Mouse (Mus musculus) bone marrow, adult 2 months (tissue): ENCODE results near the gene Pard3.

ENCODE experiments used
- CTCF ChIP-seq: fragments of 200-500 bp; IDR thresholded peaks from 2 replicates; pipeline ENCODE4 v1.5.1; 2011; ENCODE audit warnings: low read length, control low read depth; ENCODE audit not compliant: control insufficient read depth, insufficient read depth
- POLR2A ChIP-seq: fragments of 200-500 bp; IDR thresholded peaks from 2 replicates; pipeline ENCODE4 v1.6.1; 2011; ENCODE audit warnings: low read depth, mild to moderate bottlenecking, control low read depth, low read length, borderline replicate concordance; ENCODE audit not compliant: control insufficient read depth

DNA sequence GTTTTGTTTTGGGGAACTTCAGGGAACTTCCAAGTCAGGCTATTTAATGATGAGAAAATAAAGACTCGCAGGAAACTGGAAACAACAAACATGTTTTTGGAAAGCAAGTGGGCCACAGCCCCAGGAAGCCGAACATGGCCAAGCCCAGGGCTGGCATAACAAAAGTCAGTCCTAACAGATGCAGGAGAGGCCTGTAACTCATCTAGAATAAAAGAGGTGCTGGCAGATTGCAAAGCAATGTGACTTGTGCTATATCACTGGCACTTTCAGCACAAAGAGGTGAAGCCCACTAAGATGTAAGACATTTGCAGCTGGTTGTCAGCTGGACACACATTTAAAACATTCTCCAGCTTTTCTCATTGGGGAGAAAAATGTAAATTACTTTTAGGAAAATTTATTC is 553.0 kb downstream of the Pard3 start:
- TF ChIP-seq POLR2A, result no peak
- no peak for TF ChIP-seq CTCF
